Mouse (Mus musculus) limb, embryonic 15.5 days (tissue): ENCODE results near the gene Tns2. TPM values are rescaled to one million over a fixed set of nuclear protein-coding genes. Genes with fewer than 3 reads are reported as not detected.

Experiments used
- ATAC-seq: fragments of 200-750 bp; cut with Nextera tagmentation; 2 replicates; pipeline ENCODE4 v1.8.0; 2017; ENCODE audit warnings: low read depth, moderate TSS enrichment; ENCODE audit not compliant: insufficient number of reproducible peaks, low FRiP score, low TSS enrichment
- H3K27ac ChIP-seq: fragments of 300-500 bp; sonication (generic); 2 replicates; pipeline ENCODE4 v1.5.1; 2015; ENCODE audit warnings: moderate library complexity, mild to moderate bottlenecking, inconsistent platforms
- H3K27me3 ChIP-seq: fragments of 300-500 bp; sonication (generic); 2 replicates; pipeline ENCODE4 v1.6.1; 2015; ENCODE audit warnings: inconsistent platforms
- H3K36me3 ChIP-seq: fragments of 300-500 bp; sonication (generic); 2 replicates; pipeline ENCODE4 v1.6.1; 2015; ENCODE audit warnings: inconsistent platforms
- H3K4me1 ChIP-seq: fragments of 300-500 bp; sonication (generic); 2 replicates; pipeline ENCODE4 v1.6.1; 2015; ENCODE audit warnings: inconsistent platforms
- H3K4me2 ChIP-seq: fragments of 300-500 bp; sonication (generic); 2 replicates; pipeline ENCODE4 v1.6.1; 2015; ENCODE audit warnings: mild to moderate bottlenecking, inconsistent platforms
- H3K4me3 ChIP-seq: fragments of 300-500 bp; sonication (generic); 2 replicates; pipeline ENCODE4 v1.5.1; 2015; ENCODE audit warnings: mild to moderate bottlenecking, inconsistent platforms
- H3K9ac ChIP-seq: fragments of 300-500 bp; sonication (generic); 2 replicates; pipeline ENCODE4 v1.6.1; 2015; ENCODE audit warnings: inconsistent platforms
- H3K9me3 ChIP-seq: fragments of 300-500 bp; sonication (generic); 2 replicates; pipeline ENCODE4 v1.6.1; 2016; ENCODE audit warnings: inconsistent platforms
- WGBS: fragments of 180-500 bp; shearing (Covaris S2); methylation state at CpG from one replicate; pipeline ENCODE4 v1.1.7; 2015; 5-methylcytosine and 5-hydroxymethylcytosine counted together
- polyA plus RNA-seq: library from polyadenylated mRNA; unstranded; fragments of >200 nt; fragmentation: Nextera tagmentation; extraction: Ambion mirVana; gene quantifications from 2 replicates; pipeline ENCODE4 v1.2.1, GENCODE M21; 2015

Tns2 gene
- polyA plus RNA-seq, 1 experiment from 2014 or later: 48.6 TPM

- Histone ChIP-seq H3K27ac (peak overlapping the region; percentile 80), H3K27me3 (no peaks in the 10 kb centered on the region), H3K9me3 (no peaks in the 10 kb centered on the region), H3K36me3 (peaks cover 28% of the 10 kb centered on the region), H3K4me3 (peak overlapping the region; percentile 85), H3K4me1 (peaks cover 14% of the 10 kb centered on the region), H3K9ac (peak overlapping the region; percentile 72), H3K4me2 (peak overlapping the region; percentile 79)
- 0 out of 2 replicates have a peak, but pooled peaks have one; percentile 2 for ATAC-seq
- 2% methylated on average over 35 of the region's 35 CpGs for WGBS
Measured at GRCm38 (mm10) chr15:102135522-102136128, 35.4 kb downstream of the Tns2 start.

GRCm38 (mm10) chr15:102136129-102136758 lies 36.0 kb downstream of the Tns2 start, which contains the start of gene Spryd3:
Gene Spryd3 (minus strand): TSS chr15:102136234.
- Histone ChIP-seq H3K4me2 (peak within 1 kb of the TSS; percentile 79), H3K27me3 (no peaks in the 10 kb centered on the region), H3K4me3 (peak within 1 kb of the TSS; percentile 85), H3K9ac (peak within 1 kb of the TSS; percentile 72), H3K36me3 (peaks cover 22% of the 10 kb centered on the region), H3K27ac (peak within 1 kb of the TSS; percentile 82), H3K9me3 (no peaks in the 10 kb centered on the region), H3K4me1 (peaks cover 14% of the 10 kb centered on the region)
- WGBS: under 1% methylated on average over 50 of the region's 50 CpGs
- peak; percentile 98 for ATAC-seq

GRCm38 (mm10) chr15:102141120-102141519 lies 40.9 kb downstream of the Tns2 start:
- WGBS: 86% methylated on average over 5 of the region's 5 CpGs
- Histone ChIP-seq H3K4me3 (no peak overlapping the region), H3K4me2 (no peak overlapping the region), H3K27me3 (peaks cover 22% of the 10 kb centered on the region), H3K9ac (no peak overlapping the region), H3K27ac (no peak overlapping the region), H3K4me1 (peaks cover 24% of the 10 kb centered on the region), H3K36me3 (no peaks in the 10 kb centered on the region), H3K9me3 (no peaks in the 10 kb centered on the region)
- no peak for ATAC-seq

- no peak overlapping the region for H3K4me3 ChIP-seq
- 45% methylated on average over 23 of the region's 23 CpGs for WGBS
- H3K27ac ChIP-seq: peak overlapping the region; percentile 14; the same call in 1 of the 2 replicates
- no peaks in the 10 kb centered on the region for H3K9me3 ChIP-seq
- ATAC-seq: no peak
- H3K4me2 ChIP-seq: no peak overlapping the region
- H3K36me3 ChIP-seq: no peaks in the 10 kb centered on the region
- H3K4me1 ChIP-seq: peaks cover 29% of the 10 kb centered on the region
- no peak overlapping the region for H3K9ac ChIP-seq
- peaks cover 23% of the 10 kb centered on the region for H3K27me3 ChIP-seq
Measured at GRCm38 (mm10) chr15:102142914-102143912, 43.0 kb downstream of the Tns2 start.

GRCm38 (mm10) chr15:102144274-102144711 lies 44.1 kb downstream of the Tns2 start, which contains the start of gene Igfbp6:
Gene Igfbp6 (plus strand): TSS chr15:102144362.
- Histone ChIP-seq H3K9ac (0 out of 2 replicates have a peak within 1 kb of the TSS, but pooled peaks have one; percentile 2), H3K27ac (peak within 1 kb of the TSS; percentile 14; the same call in 1 of the 2 replicates), H3K36me3 (no peaks in the 10 kb centered on the region), H3K4me3 (peak within 1 kb of the TSS; percentile 30), H3K4me2 (peak within 1 kb of the TSS; percentile 43), H3K27me3 (peaks cover 23% of the 10 kb centered on the region), H3K9me3 (no peaks in the 10 kb centered on the region), H3K4me1 (peaks cover 29% of the 10 kb centered on the region)
- 7% methylated on average over 22 of the region's 22 CpGs for WGBS
- peak; percentile 22; the same call in 1 of the 2 replicates for ATAC-seq

GRCm38 (mm10) chr15:102144726-102145125 lies 44.5 kb downstream of the Tns2 start:
- Histone ChIP-seq H3K9ac (0 out of 2 replicates have a peak overlapping the region, but pooled peaks have one; percentile 2), H3K27ac (no peak overlapping the region), H3K4me2 (peak overlapping the region; percentile 43), H3K4me1 (peaks cover 29% of the 10 kb centered on the region), H3K4me3 (peak overlapping the region; percentile 30), H3K36me3 (no peaks in the 10 kb centered on the region), H3K9me3 (no peaks in the 10 kb centered on the region), H3K27me3 (peaks cover 23% of the 10 kb centered on the region)
- 18% methylated on average over 19 of the region's 19 CpGs for WGBS
- no peak for ATAC-seq

GRCm38 (mm10) chr15:102145330-102145729 lies 45.1 kb downstream of the Tns2 start:
- Histone ChIP-seq H3K27ac (no peak overlapping the region), H3K27me3 (peaks cover 23% of the 10 kb centered on the region), H3K36me3 (no peaks in the 10 kb centered on the region), H3K4me1 (peaks cover 32% of the 10 kb centered on the region), H3K4me3 (no peak overlapping the region), H3K9me3 (no peaks in the 10 kb centered on the region), H3K9ac (no peak overlapping the region), H3K4me2 (no peak overlapping the region)
- WGBS: 82% methylated on average over 10 of the region's 10 CpGs
- no peak for ATAC-seq

GRCm38 (mm10) chr15:102146089-102146488 lies 45.9 kb downstream of the Tns2 start:
- H3K9me3 ChIP-seq: no peaks in the 10 kb centered on the region
- no peak for ATAC-seq
- H3K27me3 ChIP-seq: peaks cover 23% of the 10 kb centered on the region
- H3K36me3 ChIP-seq: no peaks in the 10 kb centered on the region
- peaks cover 39% of the 10 kb centered on the region for H3K4me1 ChIP-seq
- H3K9ac ChIP-seq: no peak overlapping the region
- 84% methylated on average over 5 of the region's 5 CpGs for WGBS
- H3K27ac ChIP-seq: no peak overlapping the region
- no peak overlapping the region for H3K4me2 ChIP-seq
- no peak overlapping the region for H3K4me3 ChIP-seq

- WGBS: 5% methylated on average over 1 of the region's 1 CpGs
- Histone ChIP-seq H3K27ac (no peak overlapping the region), H3K9ac (no peak overlapping the region), H3K4me2 (no peak overlapping the region), H3K4me3 (no peak overlapping the region), H3K27me3 (peaks cover 23% of the 10 kb centered on the region), H3K4me1 (peaks cover 39% of the 10 kb centered on the region), H3K9me3 (no peaks in the 10 kb centered on the region), H3K36me3 (no peaks in the 10 kb centered on the region)
- no peak for ATAC-seq
Measured at GRCm38 (mm10) chr15:102146882-102147281, 46.7 kb downstream of the Tns2 start.

- 0 out of 2 replicates have a peak overlapping the region, but pooled peaks have one; percentile 20 for H3K9ac ChIP-seq
- WGBS: 66% methylated on average over 16 of the region's 16 CpGs
- ATAC-seq: no peak
- peaks cover 23% of the 10 kb centered on the region for H3K27me3 ChIP-seq
- no peaks in the 10 kb centered on the region for H3K36me3 ChIP-seq
- H3K9me3 ChIP-seq: no peaks in the 10 kb centered on the region
- H3K4me2 ChIP-seq: no peak overlapping the region
- no peak overlapping the region for H3K4me3 ChIP-seq
- H3K4me1 ChIP-seq: peaks cover 38% of the 10 kb centered on the region
- H3K27ac ChIP-seq: no peak overlapping the region
Measured at GRCm38 (mm10) chr15:102147674-102148402, 47.6 kb downstream of the Tns2 start.

- Histone ChIP-seq H3K27me3 (peaks cover 16% of the 10 kb centered on the region), H3K9me3 (no peaks in the 10 kb centered on the region), H3K27ac (no peak overlapping the region), H3K36me3 (no peaks in the 10 kb centered on the region), H3K9ac (no peak overlapping the region), H3K4me1 (peaks cover 23% of the 10 kb centered on the region), H3K4me2 (no peak overlapping the region), H3K4me3 (no peak overlapping the region)
- no peak for ATAC-seq
- 79% methylated on average over 4 of the region's 4 CpGs for WGBS
Measured at GRCm38 (mm10) chr15:102149561-102149960, 49.3 kb downstream of the Tns2 start.
